Mouse (Mus musculus) liver, embryonic 16.5 days (tissue): ENCODE measurements around the gene Gm48551. TPM values are rescaled to one million over a fixed set of nuclear protein-coding genes. Genes with fewer than 3 reads are reported as not detected.

ENCODE experiments used
- ATAC-seq: fragments of 200-750 bp; cut with Nextera tagmentation; 2 replicates; pipeline ENCODE4 v1.8.0; 2017; ENCODE audit warnings: low read depth, mild to moderate bottlenecking, moderate number of reproducible peaks, moderate library complexity
- H3K27ac ChIP-seq: fragments of 300-500 bp; sonication (generic); 2 replicates; pipeline ENCODE4 v1.5.1; 2014; ENCODE audit warnings: mild to moderate bottlenecking, low read length
- H3K27me3 ChIP-seq: fragments of 300-500 bp; sonication (generic); 2 replicates; pipeline ENCODE4 v1.6.1; 2014; ENCODE audit warnings: low read depth, low read length, mixed read lengths; ENCODE audit not compliant: control insufficient read depth, insufficient read depth
- H3K36me3 ChIP-seq: fragments of 300-500 bp; sonication (generic); 2 replicates; pipeline ENCODE4 v1.6.1; 2014; ENCODE audit warnings: mild to moderate bottlenecking; ENCODE audit not compliant: control insufficient read depth, insufficient read depth
- H3K4me1 ChIP-seq: fragments of 300-500 bp; sonication (generic); 2 replicates; pipeline ENCODE4 v1.6.1; 2014; ENCODE audit warnings: low read depth, low read length, mixed read lengths; ENCODE audit not compliant: control insufficient read depth
- H3K4me2 ChIP-seq: fragments of 300-500 bp; sonication (generic); 2 replicates; pipeline ENCODE4 v1.6.1; 2014; ENCODE audit warnings: low read depth, low read length, mixed read lengths
- H3K4me3 ChIP-seq: fragments of 300-500 bp; sonication (generic); 2 replicates; pipeline ENCODE4 v1.5.1; 2014; ENCODE audit warnings: low read depth, mild to moderate bottlenecking, low read length
- H3K9ac ChIP-seq: fragments of 300-500 bp; sonication (generic); 2 replicates; pipeline ENCODE4 v1.6.1; 2014; ENCODE audit warnings: low read depth, low read length
- H3K9me3 ChIP-seq: fragments of 300-500 bp; sonication (generic); replicated peaks from 2 replicates; pipeline ENCODE4 v1.6.1; 2016; ENCODE audit warnings: low read length; ENCODE audit not compliant: control insufficient read depth
- WGBS: fragments of 180-500 bp; shearing (Covaris S2); extraction: QIAGEN DNeasy Blood & Tissue Kit; methylation state at CpG from one replicate; pipeline ENCODE4 v1.1.7; 2014; ENCODE audit not compliant: insufficient replicate concordance; 5-methylcytosine and 5-hydroxymethylcytosine counted together
- polyA plus RNA-seq: library from polyadenylated mRNA; unstranded; fragments of >200 nt; fragmentation: Nextera tagmentation; extraction: Ambion mirVana; gene quantifications from 2 replicates; pipeline ENCODE4 v1.2.1, GENCODE M21; 2015

The Gm48551 gene
- polyA plus RNA-seq, 1 experiment from 2014 or later: 0.55 TPM

- H3K9me3 ChIP-seq: no peaks in the 10 kb centered on the region
- peak overlapping the region; percentile 25; the same call in 1 of the 2 replicates for H3K27ac ChIP-seq
- ATAC-seq: no peak
- 70% methylated on average over 3 of the region's 3 CpGs for WGBS
- H3K9ac ChIP-seq: no peak overlapping the region
- peaks cover 44% of the 10 kb centered on the region for H3K4me1 ChIP-seq
- no peaks in the 10 kb centered on the region for H3K27me3 ChIP-seq
- H3K4me3 ChIP-seq: no peak overlapping the region
- H3K36me3 ChIP-seq: peaks cover 26% of the 10 kb centered on the region
- H3K4me2 ChIP-seq: no peak overlapping the region
Measured at GRCm38 (mm10) chr10:81389373-81389772, 5.1 kb downstream of the Gm48551 start.

GRCm38 (mm10) chr10:81389801-81390677 is 5.8 kb downstream of the Gm48551 start:
- no peak overlapping the region for H3K4me2 ChIP-seq
- H3K36me3 ChIP-seq: peaks cover 26% of the 10 kb centered on the region
- no peak overlapping the region for H3K4me3 ChIP-seq
- no peaks in the 10 kb centered on the region for H3K9me3 ChIP-seq
- no peak overlapping the region for H3K9ac ChIP-seq
- peaks cover 40% of the 10 kb centered on the region for H3K4me1 ChIP-seq
- H3K27me3 ChIP-seq: no peaks in the 10 kb centered on the region
- WGBS: 55% methylated on average over 23 of the region's 23 CpGs
- no peak overlapping the region for H3K27ac ChIP-seq
- ATAC-seq: peak; percentile 44

GRCm38 (mm10) chr10:81390678-81390965 is 6.4 kb downstream of the Gm48551 start:
- no peak overlapping the region for H3K27ac ChIP-seq
- no peaks in the 10 kb centered on the region for H3K27me3 ChIP-seq
- peaks cover 34% of the 10 kb centered on the region for H3K4me1 ChIP-seq
- H3K4me3 ChIP-seq: no peak overlapping the region
- WGBS: 79% methylated on average over 13 of the region's 13 CpGs
- H3K9me3 ChIP-seq: no peaks in the 10 kb centered on the region
- H3K36me3 ChIP-seq: peaks cover 26% of the 10 kb centered on the region
- no peak for ATAC-seq
- H3K9ac ChIP-seq: no peak overlapping the region
- no peak overlapping the region for H3K4me2 ChIP-seq

GRCm38 (mm10) chr10:81392270-81392669 is 8.0 kb downstream of the Gm48551 start:
- Histone ChIP-seq H3K4me2 (no peak overlapping the region), H3K27ac (no peak overlapping the region)

GRCm38 (mm10) chr10:81392781-81393185 is 8.5 kb downstream of the Gm48551 start, which contains the start of gene Smim24:
Gene Smim24 (plus strand): TSS chr10:81393051.
- no peaks in the 10 kb centered on the region for H3K9me3 ChIP-seq
- peak within 1 kb of the TSS; percentile 16 for H3K4me3 ChIP-seq
- peak within 1 kb of the TSS; percentile 46 for H3K4me2 ChIP-seq
- H3K36me3 ChIP-seq: peaks cover 7% of the 10 kb centered on the region
- 44% methylated on average over 14 of the region's 14 CpGs for WGBS
- H3K27me3 ChIP-seq: no peaks in the 10 kb centered on the region
- ATAC-seq: no peak
- peak within 1 kb of the TSS; percentile 6; the same call in 1 of the 2 replicates for H3K9ac ChIP-seq
- peaks cover 29% of the 10 kb centered on the region for H3K4me1 ChIP-seq
- no peak within 1 kb of the TSS for H3K27ac ChIP-seq

More at GRCm38 (mm10) chr10:81392270-81392669, 8.0 kb downstream of the Gm48551 start:
- Histone ChIP-seq H3K4me3 (no peak overlapping the region), H3K9ac (no peak overlapping the region), H3K27me3 (no peaks in the 10 kb centered on the region), H3K36me3 (peaks cover 12% of the 10 kb centered on the region), H3K4me1 (peaks cover 29% of the 10 kb centered on the region), H3K9me3 (no peaks in the 10 kb centered on the region)
- 60% methylated on average over 6 of the region's 6 CpGs for WGBS
- ATAC-seq: no peak

GRCm38 (mm10) chr10:81393456-81394063 is 9.3 kb downstream of the Gm48551 start:
- Histone ChIP-seq H3K27ac (no peak overlapping the region), H3K27me3 (no peaks in the 10 kb centered on the region), H3K4me3 (peak overlapping the region; percentile 16), H3K4me2 (peak overlapping the region; percentile 46), H3K9ac (peak overlapping the region; percentile 6; the same call in 1 of the 2 replicates), H3K4me1 (peaks cover 29% of the 10 kb centered on the region), H3K9me3 (no peaks in the 10 kb centered on the region), H3K36me3 (no peaks in the 10 kb centered on the region)
- ATAC-seq: no peak
- WGBS: 6% methylated on average over 19 of the region's 19 CpGs

- H3K4me3 ChIP-seq: no peak overlapping the region
- no peak overlapping the region for H3K27ac ChIP-seq
- WGBS: 8% methylated on average over 5 of the region's 5 CpGs
- H3K4me2 ChIP-seq: no peak overlapping the region
- H3K9ac ChIP-seq: no peak overlapping the region
- H3K27me3 ChIP-seq: no peaks in the 10 kb centered on the region
- H3K36me3 ChIP-seq: no peaks in the 10 kb centered on the region
- H3K4me1 ChIP-seq: peaks cover 15% of the 10 kb centered on the region
- H3K9me3 ChIP-seq: no peaks in the 10 kb centered on the region
- ATAC-seq: peak; percentile 4; the same call in 1 of the 2 replicates
Measured at GRCm38 (mm10) chr10:81395127-81395526, 10.9 kb downstream of the Gm48551 start.

GRCm38 (mm10) chr10:81395865-81396264 is 11.6 kb downstream of the Gm48551 start:
- H3K27ac ChIP-seq: no peak overlapping the region
- 71% methylated on average over 4 of the region's 4 CpGs for WGBS
- no peaks in the 10 kb centered on the region for H3K9me3 ChIP-seq
- no peak overlapping the region for H3K4me3 ChIP-seq
- no peaks in the 10 kb centered on the region for H3K36me3 ChIP-seq
- peaks cover 14% of the 10 kb centered on the region for H3K4me1 ChIP-seq
- no peak for ATAC-seq
- H3K4me2 ChIP-seq: no peak overlapping the region
- H3K27me3 ChIP-seq: no peaks in the 10 kb centered on the region
- no peak overlapping the region for H3K9ac ChIP-seq

GRCm38 (mm10) chr10:81396749-81397148 is 12.5 kb downstream of the Gm48551 start:
- Histone ChIP-seq H3K9ac (no peak overlapping the region), H3K9me3 (no peaks in the 10 kb centered on the region), H3K36me3 (no peaks in the 10 kb centered on the region), H3K4me1 (peaks cover 21% of the 10 kb centered on the region), H3K27ac (no peak overlapping the region), H3K27me3 (no peaks in the 10 kb centered on the region), H3K4me2 (no peak overlapping the region), H3K4me3 (no peak overlapping the region)
- ATAC-seq: no peak
- WGBS: 75% methylated on average over 5 of the region's 5 CpGs
